Mouse (Mus musculus) kidney, postnatal 0 days (tissue): ENCODE data around the gene Cdsn. TPM values are rescaled to one million over a fixed set of nuclear protein-coding genes. Genes with fewer than 3 reads are reported as not detected.
A peak's percentile ranks its signal among the peaks of the same experiment; 100 is the strongest.

Experiments
- ATAC-seq: fragments of 200-750 bp; cut with Nextera tagmentation; replicated peaks from 2 replicates; pipeline ENCODE4 v1.8.0; 2017; ENCODE audit warnings: low read depth, moderate number of reproducible peaks, moderate TSS enrichment, moderate library complexity; ENCODE audit not compliant: low FRiP score
- DNase-seq: peaks from one replicate; pipeline ENCODE4 v3.0.0-alpha.2; 2016; ENCODE audit warnings: low spot score
- H3K27ac ChIP-seq: fragments of 300-500 bp; sonication (generic); 2 replicates; pipeline ENCODE4 v1.5.1; 2014; ENCODE audit warnings: mild to moderate bottlenecking
- H3K27me3 ChIP-seq: fragments of 300-500 bp; sonication (generic); 2 replicates; pipeline ENCODE4 v1.6.1; 2014; ENCODE audit warnings: low read length, mixed read lengths; ENCODE audit not compliant: insufficient read depth
- H3K36me3 ChIP-seq: fragments of 300-500 bp; sonication (generic); 2 replicates; pipeline ENCODE4 v1.6.1; 2014; ENCODE audit warnings: low read length, mixed read lengths; ENCODE audit not compliant: insufficient read depth
- H3K4me1 ChIP-seq: fragments of 300-500 bp; sonication (generic); replicated peaks from 2 replicates; pipeline ENCODE4 v1.6.1; 2014; ENCODE audit warnings: antibody characterized with exemption, low read length, mixed read lengths; ENCODE audit not compliant: insufficient read depth
- H3K4me2 ChIP-seq: fragments of 300-500 bp; sonication (generic); 2 replicates; pipeline ENCODE4 v1.6.1; 2014; ENCODE audit warnings: mild to moderate bottlenecking, low read length, moderate library complexity, mixed read lengths
- H3K4me3 ChIP-seq: fragments of 300-500 bp; sonication (generic); replicated peaks from 2 replicates; pipeline ENCODE4 v1.5.1; 2014; ENCODE audit warnings: low read depth, low read length
- H3K9ac ChIP-seq: fragments of 300-500 bp; sonication (generic); 2 replicates; pipeline ENCODE4 v1.6.1; 2014; ENCODE audit warnings: low read depth, low read length
- H3K9me3 ChIP-seq: fragments of 300-500 bp; sonication (generic); replicated peaks from 2 replicates; pipeline ENCODE4 v1.6.1; 2016; ENCODE audit warnings: low read length, inconsistent platforms, mixed read lengths
- CTCF ChIP-seq: IDR thresholded peaks from 2 replicates; pipeline ENCODE4 v1.5.1; 2016; ENCODE audit warnings: antibody characterized with exemption, low read depth, mild to moderate bottlenecking, moderate library complexity
- WGBS: fragments of 180-500 bp; shearing (Covaris S2); extraction: QIAGEN DNeasy Blood & Tissue Kit; methylation state at CpG from one replicate; pipeline ENCODE4 v1.1.7; 2014; 5-methylcytosine and 5-hydroxymethylcytosine counted together
- polyA plus RNA-seq: library from polyadenylated mRNA; unstranded; fragments of >200 nt; fragmentation: Nextera tagmentation; extraction: Ambion mirVana; gene quantifications from 2 replicates; pipeline ENCODE4 v1.2.1, GENCODE M21; 2015

Gene Cdsn
- polyA plus RNA-seq, 1 experiment from 2014 or later = 0.18 TPM

DNA sequence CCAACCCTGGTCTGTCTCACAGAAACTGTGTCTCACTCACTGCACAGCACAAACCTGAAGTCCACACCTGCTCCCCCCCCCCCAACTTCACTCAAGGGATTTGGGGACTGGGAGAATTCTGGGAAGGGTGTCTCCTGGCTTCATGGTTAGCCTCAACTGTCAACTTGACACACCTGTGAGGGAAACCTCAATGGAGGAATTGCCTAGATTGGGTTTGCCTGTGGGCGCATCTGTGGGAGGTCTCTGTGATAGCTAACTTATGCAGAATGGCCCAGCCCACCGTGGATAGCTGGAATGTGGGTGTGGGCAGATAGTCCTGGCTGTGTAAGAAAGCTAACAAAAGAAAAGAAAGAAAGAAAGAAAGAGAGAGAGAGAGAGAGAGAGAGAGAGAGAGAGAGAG, 49.3 kb downstream of the Cdsn start, which contains the start of gene Sfta2:
TSS of gene Sfta2 (plus strand) at position 301 of the 400 bp plus-strand sequence.
- no peaks in the 10 kb centered on the region for H3K27me3 ChIP-seq
- no peak within 1 kb of the TSS for H3K9ac ChIP-seq
- DNase-seq (no peak), ATAC-seq (no peak)
- H3K9me3 ChIP-seq = no peaks in the 10 kb centered on the region
- TF ChIP-seq CTCF = no peak
- H3K4me2 ChIP-seq = 0 out of 2 replicates have a peak within 1 kb of the TSS, but pooled peaks have one; percentile 24
- H3K4me3 ChIP-seq = no peak within 1 kb of the TSS
- H3K36me3 ChIP-seq = no peaks in the 10 kb centered on the region
- no peaks in the 10 kb centered on the region for H3K4me1 ChIP-seq
- H3K27ac ChIP-seq = no peak within 1 kb of the TSS
- 45% methylated on average over 2 of the region's 2 CpGs for WGBS

- WGBS = 31% methylated on average over 8 of the region's 8 CpGs
- Histone ChIP-seq H3K9me3 (no peaks in the 10 kb centered on the region), H3K4me3 (no peak overlapping the region), H3K4me1 (no peaks in the 10 kb centered on the region), H3K36me3 (no peaks in the 10 kb centered on the region), H3K4me2 (0 out of 2 replicates have a peak overlapping the region, but pooled peaks have one; percentile 24), H3K9ac (no peak overlapping the region), H3K27me3 (no peaks in the 10 kb centered on the region), H3K27ac (no peak overlapping the region)
- TF ChIP-seq CTCF = no peak
- no peak for ATAC-seq
- DNase-seq = no peak
These were observed 49.9 kb downstream of the Cdsn start for GRCm38 (mm10) chr17:35601736-35602354.

Other genes with a start within 250 kb of the Cdsn start
- not detected in 2 replicates for gene H2-Q1, start 231.7 kb upstream of the Cdsn start, polyA plus RNA-seq
- 4.6 and 6.1 TPM in 2 replicates for gene H2-Q2, start 209.9 kb upstream of the Cdsn start, polyA plus RNA-seq
- 6.1 and 6.8 TPM in 2 replicates for gene H2-Q4, start 172.5 kb upstream of the Cdsn start, polyA plus RNA-seq
- 7.0 and 7.2 TPM in 2 replicates for gene H2-Q6, start 127.3 kb upstream of the Cdsn start, polyA plus RNA-seq
- gene H2-Q7, start 113.0 kb upstream of the Cdsn start, polyA plus RNA-seq = 15.4 and 15.6 TPM in 2 replicates
- 1.1 and 1.4 TPM in 2 replicates for gene H2-Q10, start 82.0 kb upstream of the Cdsn start, polyA plus RNA-seq
- not detected in 2 replicates for gene Pou5f1, start 46.1 kb upstream of the Cdsn start, polyA plus RNA-seq
- 35.5 and 44.5 TPM in 2 replicates for gene Tcf19, start 35.3 kb upstream of the Cdsn start, polyA plus RNA-seq
- 8.2 and 9.1 TPM in 2 replicates for gene Cchcr1, start 35.0 kb upstream of the Cdsn start, polyA plus RNA-seq
- gene Psors1c2, start 18.9 kb upstream of the Cdsn start, polyA plus RNA-seq = 0.14 and 0.17 TPM in 2 replicates
- gene 2300002M23Rik, start 15.3 kb downstream of the Cdsn start, polyA plus RNA-seq = not detected in 2 replicates
- 4.2 and 5.0 TPM in 2 replicates for gene Sfta2, start 49.4 kb downstream of the Cdsn start, polyA plus RNA-seq
- gene Gm9573, start 74.5 kb downstream of the Cdsn start, polyA plus RNA-seq = not detected in 2 replicates
- gene Mucl3, start 91.6 kb downstream of the Cdsn start, polyA plus RNA-seq = 0.11 and 0.13 TPM in 2 replicates
- 12.7 and 13.5 TPM in 2 replicates for gene Vars2, start 115.5 kb downstream of the Cdsn start, polyA plus RNA-seq
- gene Gtf2h4, start 121.6 kb downstream of the Cdsn start, polyA plus RNA-seq = 35.6 and 36.5 TPM in 2 replicates
- gene Ddr1, start 152.5 kb downstream of the Cdsn start, polyA plus RNA-seq = 89.1 and 94.3 TPM in 2 replicates